Mouse (Mus musculus): Measurements from ENCODE around the gene Dcp1a.
"Not testable (repeated sequence)": the region's sequence is repeated elsewhere in the genome, so short reads cannot be mapped to it uniquely, and the experiment has no call there.

Dcp1a gene

DNA sequence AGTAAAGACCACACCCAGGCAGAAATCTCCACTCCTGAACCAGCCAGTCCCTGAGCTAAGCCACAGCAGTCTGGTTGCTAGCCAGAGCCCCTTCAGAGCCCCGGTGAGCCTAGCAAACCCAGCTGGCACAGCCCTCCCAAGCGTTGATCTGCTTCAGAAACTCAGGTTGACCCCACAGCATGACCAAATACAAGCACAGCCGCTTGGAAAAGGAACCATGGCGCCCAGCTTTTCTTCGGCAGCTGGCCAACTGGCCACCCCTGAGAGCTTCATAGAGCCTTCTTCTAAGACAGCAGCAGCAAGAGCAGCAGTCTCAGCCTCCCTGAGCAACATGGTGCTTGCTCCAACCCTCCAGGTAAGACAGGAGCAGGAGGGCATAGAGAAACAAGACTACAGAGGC is 40.0 kb downstream of the Dcp1a start:
- DNase-seq (ENCODE audit: low spot score in 2 of 2) = no peak

DNA sequence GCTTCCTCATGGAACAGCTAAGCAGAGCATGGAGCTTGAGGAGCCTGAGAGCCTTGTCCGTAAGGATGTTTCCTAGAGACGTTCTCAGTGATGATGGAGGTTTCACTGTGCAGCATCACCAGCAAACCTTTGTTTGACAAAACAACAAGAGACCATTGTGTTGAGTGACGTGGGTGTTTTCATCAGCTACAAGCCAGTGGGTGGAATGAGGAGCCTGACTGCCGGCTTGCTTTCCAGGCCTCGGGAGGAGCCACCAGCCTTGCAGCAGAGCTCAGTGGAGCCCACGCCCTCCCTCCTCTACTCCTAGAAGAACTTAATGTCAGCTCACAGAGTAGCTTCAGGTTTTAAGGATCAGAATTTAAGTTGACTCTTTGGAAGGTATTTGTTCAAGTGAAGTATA is 44.0 kb downstream of the Dcp1a start:
- DNase-seq (ENCODE audit: low spot score in 2 of 2) = no peak

- no peak for DNase-seq (ENCODE audit: low spot score in 2 of 2)
Measured at GRCm38 (mm10) chr14:30528392-30528791, 49.1 kb downstream of the Dcp1a start.

DNA sequence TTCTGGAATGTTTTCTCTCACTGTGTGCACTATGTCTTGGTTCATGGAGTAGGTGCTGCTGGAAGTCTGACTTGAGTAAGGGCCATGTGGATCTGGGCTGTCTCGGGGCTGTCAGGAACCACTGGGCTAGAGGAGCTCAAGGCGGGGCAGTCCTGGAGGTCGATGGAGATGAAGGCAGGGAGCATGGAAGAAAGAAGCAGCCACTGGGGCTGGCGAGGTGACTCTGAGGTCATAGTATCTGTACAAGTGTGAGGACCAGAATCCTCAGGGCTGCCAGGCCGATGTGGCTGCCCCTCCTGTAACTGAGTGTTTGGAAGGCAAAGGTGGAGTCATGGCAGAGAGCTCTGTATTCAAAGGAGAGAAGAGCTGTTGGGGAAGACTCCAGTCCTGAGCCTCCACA is 49.6 kb downstream of the Dcp1a start:
- no peak for DNase-seq (ENCODE audit: low spot score in 2 of 2)

DNA sequence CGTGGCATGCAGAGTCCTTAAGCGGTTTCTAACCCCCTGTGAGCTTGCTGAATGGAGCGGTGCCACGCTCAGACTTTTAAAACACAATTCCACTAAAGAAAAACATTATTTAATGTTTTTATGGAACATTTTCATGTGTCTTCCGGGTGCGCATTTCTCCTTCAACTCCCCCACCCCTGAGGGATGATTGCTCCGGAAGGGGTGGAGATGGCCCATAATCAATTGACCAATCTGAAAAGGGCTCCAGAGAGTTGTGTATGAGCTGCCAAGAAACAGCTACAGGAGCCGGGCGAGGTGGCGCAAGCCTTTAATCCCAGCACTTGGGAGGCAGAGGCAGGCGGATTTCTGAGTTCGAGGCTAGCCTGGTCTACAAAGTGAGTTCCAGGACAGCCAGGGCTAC is 50.1 kb downstream of the Dcp1a start:
- no peak for DNase-seq (ENCODE audit: low spot score in 2 of 2)

DNA sequence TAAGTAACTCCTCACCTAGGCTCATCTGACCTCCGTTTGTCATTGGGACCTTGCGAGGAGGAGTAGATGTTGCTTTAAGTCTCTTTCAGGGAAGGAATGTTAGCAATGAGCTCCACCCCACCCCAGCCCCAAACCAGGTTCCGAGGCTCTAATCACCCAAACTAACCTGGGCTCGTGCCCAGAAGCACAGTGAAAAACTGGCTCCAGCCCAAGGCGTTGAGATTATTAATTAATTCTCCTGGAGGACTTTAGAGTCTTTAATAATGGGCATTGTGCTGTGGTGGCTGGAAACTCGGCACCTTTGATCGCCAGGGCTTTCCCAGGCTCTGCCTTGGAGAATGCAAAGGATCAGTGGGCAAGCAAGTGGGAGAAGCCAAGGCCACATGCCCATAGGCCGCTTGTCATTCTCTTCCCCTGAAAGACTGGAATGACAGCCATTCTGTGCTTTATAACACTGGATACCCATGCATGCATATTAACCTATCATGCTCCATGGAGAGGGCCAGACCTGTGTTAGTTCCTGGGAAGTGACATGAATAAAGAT is 51.5 kb downstream of the Dcp1a start:
- no peak for DNase-seq (ENCODE audit: low spot score in 2 of 2)

DNA sequence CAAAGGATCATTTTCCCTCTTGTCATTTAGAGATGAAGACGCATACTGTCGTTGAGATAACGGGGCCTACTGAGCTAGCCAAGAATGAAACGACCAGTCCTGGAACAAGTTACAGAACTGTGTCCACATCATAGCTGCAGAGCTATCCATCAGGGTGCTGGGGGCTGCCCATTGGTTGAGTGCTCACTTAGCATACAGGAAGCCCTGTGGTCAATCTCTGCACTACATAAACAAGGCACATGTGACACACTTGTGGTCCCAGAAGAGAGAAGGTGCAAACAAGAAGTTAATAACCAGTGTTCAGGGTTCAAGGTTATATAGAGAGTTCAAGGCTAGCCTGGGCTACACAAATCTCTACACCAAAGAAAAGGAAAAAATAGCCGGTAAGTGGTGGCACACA is 52.1 kb downstream of the Dcp1a start:
- no peak for DNase-seq (ENCODE audit: low spot score in 2 of 2)

DNA sequence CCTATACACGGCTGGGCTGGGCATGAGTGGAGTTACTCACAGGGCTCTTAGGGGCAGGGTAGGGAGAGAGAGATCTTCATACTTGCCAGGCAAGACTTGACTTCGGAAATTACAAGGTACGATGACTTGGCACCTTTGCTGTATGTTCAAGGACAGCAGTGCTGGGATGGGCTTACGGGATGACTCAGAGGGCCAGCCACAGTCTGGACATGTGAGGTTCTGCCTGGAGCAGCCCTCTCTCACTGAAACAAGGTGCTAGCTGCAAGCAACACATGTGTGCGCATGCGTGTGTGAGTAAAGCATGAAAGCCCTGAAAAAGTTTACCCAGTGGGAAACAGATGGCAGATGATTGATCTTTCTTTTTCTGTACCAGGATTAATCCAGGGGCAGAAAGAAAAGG is 52.6 kb downstream of the Dcp1a start:
- no peak for DNase-seq (ENCODE audit: low spot score in 2 of 2)

DNA sequence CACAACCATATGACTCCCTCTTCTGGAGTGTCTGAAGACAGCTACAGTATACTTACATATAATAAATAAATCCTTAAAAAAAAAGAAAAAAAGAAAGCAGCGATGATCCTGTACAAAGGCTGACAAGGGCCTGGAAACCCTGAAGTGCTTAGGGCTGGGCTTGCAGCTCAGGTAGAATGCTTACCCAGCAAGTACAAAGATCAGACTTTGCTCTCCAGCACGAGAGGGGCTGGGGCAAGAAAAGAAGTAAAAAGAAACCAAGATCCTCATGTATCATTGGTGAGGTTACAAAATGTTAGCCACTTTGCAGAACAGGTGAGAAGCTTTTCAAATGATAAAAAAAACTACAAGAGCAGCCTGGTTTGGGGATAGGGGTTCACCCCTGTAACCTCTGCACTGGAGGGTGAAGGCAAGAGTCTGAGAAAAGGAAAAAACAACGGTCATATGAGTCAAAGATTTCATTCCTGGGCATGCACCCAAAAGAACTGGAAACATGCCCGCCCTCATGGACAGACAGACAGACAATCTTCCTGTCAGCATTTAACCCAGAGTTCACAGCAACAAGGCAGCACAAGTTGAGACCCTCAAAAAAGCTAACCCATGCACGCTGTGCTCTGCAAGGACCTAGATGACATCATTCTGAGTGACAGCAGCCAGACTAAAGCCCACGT is 54.6 kb downstream of the Dcp1a start:
- DNase-seq (ENCODE audit: low spot score in 2 of 2) = no peak

GRCm38 (mm10) chr14:30541541-30541940 is 62.2 kb downstream of the Dcp1a start:
- peak; percentile 81 to 82 for DNase-seq (ENCODE audit: low spot score in 2 of 2)

GRCm38 (mm10) chr14:30543331-30543730 is 64.0 kb downstream of the Dcp1a start:
- DNase-seq (ENCODE audit: low spot score in 2 of 2) = not testable (repeated sequence)

DNA sequence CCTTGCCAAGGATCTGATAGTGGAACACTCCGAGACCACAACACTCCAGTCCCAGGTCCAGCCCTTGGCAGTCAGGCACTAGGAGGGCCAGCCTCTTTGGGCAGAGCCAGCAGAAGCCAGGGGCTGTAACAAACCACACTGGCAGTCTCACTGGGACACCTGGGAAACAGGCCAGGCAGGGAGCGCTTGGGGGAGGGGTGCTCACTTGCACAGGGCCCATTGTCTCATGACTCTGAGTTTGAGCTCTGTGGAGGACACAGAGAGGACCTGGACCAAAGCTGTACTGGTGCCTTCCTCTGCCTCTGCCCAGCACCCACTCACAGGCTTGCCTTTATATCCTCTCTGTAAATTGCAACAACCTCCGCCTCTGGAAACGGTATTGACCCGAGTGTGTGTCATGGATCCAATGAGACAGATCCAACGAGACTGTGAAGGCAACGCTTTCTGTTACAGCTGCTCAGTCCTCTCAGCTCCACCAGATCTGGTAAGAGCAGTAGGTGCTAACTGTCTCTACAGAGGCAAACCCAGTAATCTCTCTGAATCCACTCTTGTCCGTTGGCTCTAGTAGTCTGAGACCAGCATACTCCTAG is 68.9 kb downstream of the Dcp1a start, which contains the start of gene Tkt:
Gene Tkt, plus strand, starts transcription at position 229 of the 590 bp plus-strand sequence.
- DNase-seq (ENCODE audit: low spot score in 2 of 2) = peak; percentile 85 to 90

- DNase-seq (ENCODE audit: low spot score in 2 of 2) = peak; percentile 96 to 97
Measured at GRCm38 (mm10) chr14:30548965-30549776, 69.8 kb downstream of the Dcp1a start.

DNA sequence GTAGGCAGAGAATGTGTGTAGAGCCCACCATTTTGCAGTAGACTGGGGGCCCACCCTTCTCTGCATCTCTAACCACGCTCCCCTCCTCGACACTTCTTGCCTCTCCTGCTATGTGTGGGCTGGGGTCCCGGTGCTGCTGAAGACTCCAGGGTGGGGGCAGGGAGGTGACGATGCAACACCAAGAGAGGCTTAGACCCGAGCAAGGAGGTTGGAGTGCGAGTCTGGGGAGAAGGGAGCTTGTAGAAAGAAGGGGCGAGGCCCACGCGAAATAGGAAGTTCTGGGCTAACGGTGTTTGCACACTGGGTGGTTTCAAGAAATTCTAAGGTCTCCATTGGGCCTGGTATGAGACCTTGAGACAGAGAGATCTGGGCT is 70.4 kb downstream of the Dcp1a start:
- DNase-seq (ENCODE audit: low spot score in 2 of 2) = peak; percentile 51 to 58

- DNase-seq (ENCODE audit: low spot score in 2 of 2) = no peak
Measured at GRCm38 (mm10) chr14:30550232-30551070, 71.1 kb downstream of the Dcp1a start.

- DNase-seq (ENCODE audit: low spot score in 2 of 2) = peak in 1 of 2 experiments; percentile 51
Measured at GRCm38 (mm10) chr14:30551509-30551908, 72.2 kb downstream of the Dcp1a start.

DNA sequence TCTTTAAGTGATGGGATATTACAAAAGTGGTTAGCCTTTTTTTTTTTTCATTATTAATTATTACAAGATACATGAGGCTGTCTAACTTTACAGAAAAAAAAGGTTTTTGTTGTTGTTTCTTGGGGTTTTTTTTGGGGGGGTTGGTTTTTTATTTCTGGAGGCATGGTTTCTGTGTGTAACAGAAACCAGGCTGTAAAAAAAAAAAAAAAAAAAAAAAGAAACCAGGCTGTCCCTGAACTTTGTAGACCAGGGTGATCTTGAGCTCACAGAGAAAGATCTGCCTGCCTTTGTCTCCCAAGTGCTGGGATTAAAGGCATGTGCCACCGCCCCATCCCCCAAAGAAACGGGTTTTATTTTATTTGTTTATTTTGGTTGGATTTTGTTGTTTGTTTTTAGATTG is 72.6 kb downstream of the Dcp1a start:
- DNase-seq (ENCODE audit: low spot score in 2 of 2) = no peak

- DNase-seq (ENCODE audit: low spot score in 2 of 2) = no peak
Measured at GRCm38 (mm10) chr14:30553185-30553584, 73.8 kb downstream of the Dcp1a start.

GRCm38 (mm10) chr14:30556651-30557050 is 77.3 kb downstream of the Dcp1a start:
- DNase-seq (ENCODE audit: low spot score in 2 of 2) = no peak

DNA sequence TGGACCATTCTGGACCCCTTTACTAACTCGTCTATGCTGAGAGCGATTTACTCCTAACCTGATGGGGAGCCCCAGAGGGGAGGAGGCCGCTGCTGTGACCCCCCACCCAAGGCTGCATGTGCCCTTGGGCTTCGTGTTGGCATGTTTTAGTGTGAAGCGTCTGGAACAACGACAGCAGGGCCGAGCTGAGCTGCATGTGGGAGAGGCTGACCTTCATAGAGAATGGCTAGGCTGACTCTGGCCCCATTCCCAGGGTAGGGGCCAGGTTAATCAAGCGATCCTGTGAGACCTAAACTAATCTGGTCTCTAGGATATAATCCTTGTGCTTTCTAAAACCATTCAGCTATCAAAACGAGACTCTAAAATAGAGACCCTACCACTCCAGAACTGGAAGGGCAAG is 78.4 kb downstream of the Dcp1a start:
- DNase-seq (ENCODE audit: low spot score in 2 of 2) = no peak

DNA sequence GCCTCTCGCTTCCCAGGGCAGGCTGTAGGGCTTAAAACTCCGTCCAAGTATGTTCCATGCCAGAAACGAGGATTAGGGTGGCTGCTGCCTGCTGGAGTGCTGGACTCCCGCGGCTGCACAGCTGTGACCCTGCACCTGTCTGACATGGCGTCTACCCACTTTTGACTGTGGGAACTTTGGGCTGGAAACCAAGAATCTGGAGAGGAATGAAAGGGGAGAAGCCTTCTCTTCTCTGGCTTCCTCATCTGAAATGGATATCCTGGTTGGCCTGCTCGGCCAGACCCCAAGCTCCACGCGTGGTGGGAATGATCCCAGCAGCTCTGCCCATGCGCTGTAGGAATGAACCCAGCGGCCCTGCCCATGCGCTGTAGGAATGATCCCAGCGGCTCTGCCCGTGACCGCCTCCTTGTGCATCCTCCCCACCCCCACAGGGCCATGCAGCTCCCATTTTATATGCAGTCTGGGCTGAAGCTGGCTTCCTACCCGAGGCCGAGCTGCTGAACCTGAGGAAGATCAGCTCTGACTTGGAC is 80.1 kb downstream of the Dcp1a start:
- no peak for DNase-seq (ENCODE audit: low spot score in 2 of 2)

Data from right cerebral cortex, postnatal 10 days (tissue).